Mouse (Mus musculus): ENCODE measurements around the gene Prr15l. TPM values are rescaled to one million over a fixed set of nuclear protein-coding genes. Genes with fewer than 3 reads are reported as not detected.
A peak's percentile ranks its signal among the peaks of the same experiment; 100 is the strongest.

Gene Prr15l
- polyA plus RNA-seq, 1 experiment from 2014 or later: 2.3 TPM

GRCm38 (mm10) chr11:96957061-96957805, 29.3 kb downstream of the Prr15l start:
- H3K4me3 ChIP-seq: no peak overlapping the region
- no peaks in the 10 kb centered on the region; the same call in 1 of the 2 replicates for H3K4me1 ChIP-seq
- H3K9me3 ChIP-seq: no peaks in the 10 kb centered on the region
- H3K27me3 ChIP-seq (replicated peaks; ENCODE audit: low read depth, poor library complexity, severe bottlenecking): no peaks in the 10 kb centered on the region
- no peak overlapping the region for H3K27ac ChIP-seq (replicated peaks)
- DNase-seq (ENCODE audit: low spot score): no peak
- peaks cover 96% of the 10 kb centered on the region for H3K36me3 ChIP-seq (replicated peaks)
- 92% methylated on average over 10 of the region's 10 CpGs for WGBS

- H3K27ac ChIP-seq (replicated peaks): peak overlapping the region; percentile 14; the same call in 1 of the 2 replicates
- no peak overlapping the region for H3K4me3 ChIP-seq
- no peaks in the 10 kb centered on the region for H3K27me3 ChIP-seq (replicated peaks; ENCODE audit: low read depth, poor library complexity, severe bottlenecking)
- no peaks in the 10 kb centered on the region for H3K9me3 ChIP-seq
- peaks cover 47% of the 10 kb centered on the region for H3K36me3 ChIP-seq (replicated peaks)
- WGBS: 19% methylated on average over 8 of the region's 8 CpGs
- DNase-seq (ENCODE audit: low spot score): peak; percentile 84
- peaks cover 9% of the 10 kb centered on the region; the same call in 1 of the 2 replicates for H3K4me1 ChIP-seq
These were observed 35.7 kb downstream of the Prr15l start for GRCm38 (mm10) chr11:96963580-96963979.

GRCm38 (mm10) chr11:96966172-96966571, 38.3 kb downstream of the Prr15l start:
- Histone ChIP-seq H3K4me3 (no peak overlapping the region), H3K27me3 (replicated peaks; ENCODE audit: low read depth, poor library complexity, severe bottlenecking) (no peaks in the 10 kb centered on the region), H3K9me3 (no peaks in the 10 kb centered on the region), H3K27ac (replicated peaks) (no peak overlapping the region), H3K36me3 (replicated peaks) (peaks cover 26% of the 10 kb centered on the region), H3K4me1 (peaks cover 23% of the 10 kb centered on the region)
- 90% methylated on average over 3 of the region's 3 CpGs for WGBS
- no peak for DNase-seq (ENCODE audit: low spot score)

- H3K27ac ChIP-seq (replicated peaks): no peak overlapping the region
- DNase-seq (ENCODE audit: low spot score): no peak
- no peaks in the 10 kb centered on the region for H3K27me3 ChIP-seq (replicated peaks; ENCODE audit: low read depth, poor library complexity, severe bottlenecking)
- H3K4me1 ChIP-seq: peaks cover 25% of the 10 kb centered on the region
- WGBS: 93% methylated on average over 13 of the region's 13 CpGs
- H3K9me3 ChIP-seq: no peaks in the 10 kb centered on the region
- peaks cover 17% of the 10 kb centered on the region for H3K36me3 ChIP-seq (replicated peaks)
- H3K4me3 ChIP-seq: no peak overlapping the region
These were observed 39.1 kb downstream of the Prr15l start for GRCm38 (mm10) chr11:96966914-96967543.

- Histone ChIP-seq H3K4me1 (peaks cover 25% of the 10 kb centered on the region), H3K9me3 (no peaks in the 10 kb centered on the region), H3K27ac (replicated peaks) (no peak overlapping the region), H3K27me3 (replicated peaks; ENCODE audit: low read depth, poor library complexity, severe bottlenecking) (no peaks in the 10 kb centered on the region), H3K36me3 (replicated peaks) (peaks cover 13% of the 10 kb centered on the region), H3K4me3 (no peak overlapping the region)
- WGBS: 88% methylated on average over 11 of the region's 11 CpGs
- DNase-seq (ENCODE audit: low spot score): no peak
These were observed 39.8 kb downstream of the Prr15l start for GRCm38 (mm10) chr11:96967544-96968269.

GRCm38 (mm10) chr11:96968476-96968875, 40.6 kb downstream of the Prr15l start:
- Histone ChIP-seq H3K27ac (replicated peaks) (no peak overlapping the region), H3K9me3 (no peaks in the 10 kb centered on the region), H3K27me3 (replicated peaks; ENCODE audit: low read depth, poor library complexity, severe bottlenecking) (no peaks in the 10 kb centered on the region), H3K4me1 (peaks cover 30% of the 10 kb centered on the region), H3K36me3 (replicated peaks) (peaks cover 8% of the 10 kb centered on the region; the same call in 1 of the 2 replicates), H3K4me3 (no peak overlapping the region)
- no peak for DNase-seq (ENCODE audit: low spot score)
- WGBS: 65% methylated on average over 6 of the region's 6 CpGs

- H3K4me3 ChIP-seq: no peak overlapping the region
- no peaks in the 10 kb centered on the region for H3K9me3 ChIP-seq
- DNase-seq (ENCODE audit: low spot score): no peak
- H3K4me1 ChIP-seq: peaks cover 34% of the 10 kb centered on the region
- H3K27me3 ChIP-seq (replicated peaks; ENCODE audit: low read depth, poor library complexity, severe bottlenecking): no peaks in the 10 kb centered on the region
- H3K36me3 ChIP-seq (replicated peaks): peaks cover 8% of the 10 kb centered on the region; the same call in 1 of the 2 replicates
- 75% methylated on average over 5 of the region's 5 CpGs for whole genome bisulfite sequencing
- H3K27ac ChIP-seq (replicated peaks): no peak overlapping the region; the same call in 1 of the 2 replicates
These were observed 41.4 kb downstream of the Prr15l start for GRCm38 (mm10) chr11:96969280-96969722.

- H3K27ac ChIP-seq (replicated peaks): no peak overlapping the region
- no peak for DNase-seq (ENCODE audit: low spot score)
- H3K4me3 ChIP-seq: no peak overlapping the region
- peaks cover 8% of the 10 kb centered on the region; the same call in 1 of the 2 replicates for H3K36me3 ChIP-seq (replicated peaks)
- no peaks in the 10 kb centered on the region for H3K9me3 ChIP-seq
- WGBS: 76% methylated on average over 1 of the region's 1 CpGs
- no peaks in the 10 kb centered on the region for H3K27me3 ChIP-seq (replicated peaks; ENCODE audit: low read depth, poor library complexity, severe bottlenecking)
- H3K4me1 ChIP-seq: peaks cover 36% of the 10 kb centered on the region
These were observed 41.8 kb downstream of the Prr15l start for GRCm38 (mm10) chr11:96969746-96970145.

- Histone ChIP-seq H3K4me1 (peaks cover 36% of the 10 kb centered on the region), H3K27ac (replicated peaks) (no peak overlapping the region), H3K4me3 (no peak overlapping the region), H3K27me3 (replicated peaks; ENCODE audit: low read depth, poor library complexity, severe bottlenecking) (no peaks in the 10 kb centered on the region), H3K36me3 (replicated peaks) (peaks cover 8% of the 10 kb centered on the region; the same call in 1 of the 2 replicates), H3K9me3 (no peaks in the 10 kb centered on the region)
- no peak for DNase-seq (ENCODE audit: low spot score)
- WGBS: 87% methylated on average over 3 of the region's 3 CpGs
These were observed 42.4 kb downstream of the Prr15l start for GRCm38 (mm10) chr11:96970341-96970740.

- H3K27me3 ChIP-seq (replicated peaks; ENCODE audit: low read depth, poor library complexity, severe bottlenecking): no peaks in the 10 kb centered on the region
- DNase-seq (ENCODE audit: low spot score): no peak
- H3K27ac ChIP-seq (replicated peaks): no peak overlapping the region
- no peaks in the 10 kb centered on the region for H3K9me3 ChIP-seq
- peaks cover 8% of the 10 kb centered on the region; the same call in 1 of the 2 replicates for H3K36me3 ChIP-seq (replicated peaks)
- 70% methylated on average over 5 of the region's 5 CpGs for WGBS
- peaks cover 49% of the 10 kb centered on the region for H3K4me1 ChIP-seq
- H3K4me3 ChIP-seq: no peak overlapping the region
These were observed 45.0 kb downstream of the Prr15l start for GRCm38 (mm10) chr11:96972906-96973305.

- H3K27me3 ChIP-seq (replicated peaks; ENCODE audit: low read depth, poor library complexity, severe bottlenecking): no peaks in the 10 kb centered on the region
- H3K9me3 ChIP-seq: no peaks in the 10 kb centered on the region
- 92% methylated on average over 5 of the region's 5 CpGs for WGBS
- H3K36me3 ChIP-seq (replicated peaks): peaks cover 8% of the 10 kb centered on the region; the same call in 1 of the 2 replicates
- DNase-seq (ENCODE audit: low spot score): no peak
- H3K27ac ChIP-seq (replicated peaks): no peak overlapping the region; the same call in 1 of the 2 replicates
- H3K4me3 ChIP-seq: no peak overlapping the region
- peaks cover 52% of the 10 kb centered on the region for H3K4me1 ChIP-seq
These were observed 45.6 kb downstream of the Prr15l start for GRCm38 (mm10) chr11:96973426-96973964.

GRCm38 (mm10) chr11:96974813-96975212, 46.9 kb downstream of the Prr15l start:
- WGBS: 84% methylated on average over 5 of the region's 5 CpGs
- no peak for DNase-seq (ENCODE audit: low spot score)
- no peaks in the 10 kb centered on the region for H3K9me3 ChIP-seq

More at GRCm38 (mm10) chr11:96974813-96975212, 46.9 kb downstream of the Prr15l start:
- H3K4me3 ChIP-seq: no peak overlapping the region
- no peaks in the 10 kb centered on the region for H3K27me3 ChIP-seq (replicated peaks; ENCODE audit: low read depth, poor library complexity, severe bottlenecking)
- H3K27ac ChIP-seq (replicated peaks): no peak overlapping the region
- peaks cover 8% of the 10 kb centered on the region; the same call in 1 of the 2 replicates for H3K36me3 ChIP-seq (replicated peaks)
- H3K4me1 ChIP-seq: peaks cover 49% of the 10 kb centered on the region
